Mouse (Mus musculus): Measurements from ENCODE around the gene Chrna7. TPM values are rescaled to one million over a fixed set of nuclear protein-coding genes. Genes with fewer than 3 reads are reported as not detected.

Gene Chrna7
- total and polyA plus RNA-seq, 3 experiments: 0.11 TPM; not detected in 2

- Histone ChIP-seq H3K36me3 (replicated peaks) (no peaks in the 10 kb centered on the region), H3K4me3 (ENCODE audit: low read depth, low read length) (no peak overlapping the region), H3K4me1 (ENCODE audit: insufficient read depth, low read depth, low read length) (no peaks in the 10 kb centered on the region), H3K27me3 (ENCODE audit: insufficient read depth, low read length) (no peaks in the 10 kb centered on the region), H3K9me3 (replicated peaks) (peaks cover 15% of the 10 kb centered on the region)
- DNase-seq (ENCODE audit: low spot score): no peak
- TF ChIP-seq POLR2AphosphoS5 (IDR thresholded peaks at IDR 0.05; ENCODE audit: insufficient replicate concordance, low read depth, low read length) (no peak), TAL1 (conservative IDR thresholded peaks at IDR 0.05; ENCODE audit: low read depth, low read length) (no peak), CTCF (IDR thresholded peaks at IDR 0.05; ENCODE audit: low read depth, low read length) (no peak)
- ATAC-seq (ENCODE audit: extremely low read depth, insufficient number of reproducible peaks, low FRiP score, poor library complexity, severe bottlenecking): no peak
Measured at GRCm38 (mm10) chr7:63207137-63207536, 5.2 kb downstream of the Chrna7 start.

GRCm38 (mm10) chr7:63195560-63195959 lies 16.8 kb downstream of the Chrna7 start:
- ATAC-seq (ENCODE audit: extremely low read depth, insufficient number of reproducible peaks, low FRiP score, poor library complexity, severe bottlenecking) (no peak), DNase-seq (ENCODE audit: low spot score) (no peak)
- Histone ChIP-seq H3K27me3 (ENCODE audit: insufficient read depth, low read length) (no peaks in the 10 kb centered on the region), H3K4me3 (ENCODE audit: low read depth, low read length) (no peak overlapping the region), H3K9me3 (replicated peaks) (peaks cover 25% of the 10 kb centered on the region), H3K36me3 (replicated peaks) (no peaks in the 10 kb centered on the region), H3K4me1 (ENCODE audit: insufficient read depth, low read depth, low read length) (no peaks in the 10 kb centered on the region)
- no peak for TF ChIP-seq GATA2 (IDR thresholded peaks at IDR 0.05; ENCODE audit: borderline replicate concordance, low read depth, low read length)

DNA sequence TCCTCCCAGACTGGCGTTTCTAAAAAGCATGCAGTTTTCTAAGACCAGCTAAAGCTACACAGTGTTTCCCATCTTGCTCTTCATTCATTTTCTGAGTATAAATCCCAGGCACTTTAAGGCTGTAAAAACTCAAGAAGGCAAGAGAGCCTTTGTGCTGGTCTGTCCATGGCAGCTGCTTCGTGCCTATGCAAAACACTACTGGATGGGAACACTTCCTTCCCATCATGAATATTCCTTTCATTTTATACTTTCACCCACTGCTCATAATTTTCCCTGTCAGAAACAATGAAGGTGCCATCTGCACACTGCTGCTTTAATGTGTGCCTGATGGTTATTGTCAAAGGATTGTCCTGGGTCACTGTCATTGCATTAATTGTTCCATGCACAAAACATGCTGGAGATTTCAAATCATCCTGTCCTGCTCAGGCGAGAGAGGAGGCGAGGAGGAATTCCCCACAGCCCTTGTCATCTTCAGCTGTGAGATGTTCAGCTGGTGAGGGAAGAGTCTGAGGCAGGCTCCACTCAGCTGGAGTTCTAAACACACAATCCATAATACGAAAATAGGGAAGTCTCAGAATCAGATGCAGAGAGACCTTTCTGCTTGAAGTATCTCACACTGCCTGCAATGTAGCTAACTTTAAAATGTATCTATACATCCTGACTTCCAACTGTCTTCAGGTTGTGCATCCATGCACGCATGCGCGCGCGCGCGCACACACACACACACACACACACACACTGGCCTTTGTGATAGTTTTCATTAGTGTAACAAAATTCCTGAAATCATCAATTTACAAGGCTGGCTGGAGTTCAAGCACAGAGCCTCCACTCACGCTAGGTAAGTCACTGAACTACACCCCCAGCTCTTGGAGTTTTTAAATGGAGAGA lies 22.5 kb downstream of the Chrna7 start:
- DNase-seq (ENCODE audit: low spot score) (no peak), ATAC-seq (ENCODE audit: extremely low read depth, insufficient number of reproducible peaks, low FRiP score, poor library complexity, severe bottlenecking) (no peak)
- Histone ChIP-seq H3K4me1 (ENCODE audit: insufficient read depth, low read depth, low read length) (no peaks in the 10 kb centered on the region), H3K9me3 (replicated peaks) (peaks cover 31% of the 10 kb centered on the region), H3K36me3 (replicated peaks) (no peaks in the 10 kb centered on the region), H3K4me3 (ENCODE audit: low read depth, low read length) (no peak overlapping the region), H3K27me3 (ENCODE audit: insufficient read depth, low read length) (no peaks in the 10 kb centered on the region)
- TF ChIP-seq GATA2 (IDR thresholded peaks at IDR 0.05; ENCODE audit: borderline replicate concordance, low read depth, low read length) (no peak), POLR2AphosphoS5 (IDR thresholded peaks at IDR 0.05; ENCODE audit: insufficient replicate concordance, low read depth, low read length) (no peak), TAL1 (conservative IDR thresholded peaks at IDR 0.05; ENCODE audit: low read depth, low read length) (no peak), GATA1 (IDR thresholded peaks at IDR 0.05; ENCODE audit: borderline replicate concordance, low read length) (no peak), CTCF (IDR thresholded peaks at IDR 0.05; ENCODE audit: low read depth, low read length) (no peak)

DNA sequence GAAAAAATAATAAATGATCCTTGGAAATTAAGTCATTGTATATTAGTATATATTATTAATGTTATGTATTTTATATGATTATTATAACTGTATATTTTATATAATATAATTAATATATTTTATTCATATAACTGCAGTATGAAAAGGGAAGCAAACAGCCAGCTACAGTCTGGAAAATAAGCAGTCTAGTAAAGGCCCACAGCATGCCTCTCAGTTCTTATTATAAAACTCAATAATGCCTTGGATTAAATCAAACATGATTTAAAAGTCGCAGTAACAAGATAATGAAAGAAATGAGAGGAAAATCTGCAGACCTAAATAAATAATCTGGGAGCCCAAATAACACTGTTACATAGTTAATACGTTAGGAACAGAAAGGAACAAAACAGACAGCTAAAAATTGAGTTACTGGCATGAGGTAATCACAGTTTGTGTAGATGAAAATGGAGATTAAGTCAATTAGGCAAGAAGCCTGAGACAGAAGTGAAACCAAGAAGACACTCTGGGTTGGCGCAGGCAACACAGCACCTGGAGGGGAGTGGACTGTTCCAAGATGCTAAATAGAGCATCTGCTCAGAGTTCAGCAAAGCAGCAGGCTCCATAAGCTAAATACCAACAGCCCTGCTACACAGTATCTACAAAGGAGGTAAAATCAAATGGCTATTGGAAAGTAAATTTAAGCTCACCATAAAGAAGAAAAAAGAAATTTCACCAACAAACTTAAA lies 42.1 kb downstream of the Chrna7 start:
- H3K4me1 ChIP-seq (ENCODE audit: insufficient read depth, low read depth, low read length): no peaks in the 10 kb centered on the region
- H3K36me3 ChIP-seq (replicated peaks): no peaks in the 10 kb centered on the region
- ATAC-seq (ENCODE audit: extremely low read depth, insufficient number of reproducible peaks, low FRiP score, poor library complexity, severe bottlenecking) (no peak), DNase-seq (ENCODE audit: low spot score) (no peak)
- TF ChIP-seq GATA1 (IDR thresholded peaks at IDR 0.05; ENCODE audit: borderline replicate concordance, low read length): no peak
- no peak for TF ChIP-seq POLR2AphosphoS5 (IDR thresholded peaks at IDR 0.05; ENCODE audit: insufficient replicate concordance, low read depth, low read length)
- TF ChIP-seq CTCF (IDR thresholded peaks at IDR 0.05; ENCODE audit: low read depth, low read length): no peak
- TF ChIP-seq GATA2 (IDR thresholded peaks at IDR 0.05; ENCODE audit: borderline replicate concordance, low read depth, low read length): no peak
- no peak for TF ChIP-seq TAL1 (conservative IDR thresholded peaks at IDR 0.05; ENCODE audit: low read depth, low read length)
- H3K27me3 ChIP-seq (ENCODE audit: insufficient read depth, low read length): no peaks in the 10 kb centered on the region
- no peak overlapping the region for H3K4me3 ChIP-seq (ENCODE audit: low read depth, low read length)
- peaks cover 25% of the 10 kb centered on the region for H3K9me3 ChIP-seq (replicated peaks)

DNA sequence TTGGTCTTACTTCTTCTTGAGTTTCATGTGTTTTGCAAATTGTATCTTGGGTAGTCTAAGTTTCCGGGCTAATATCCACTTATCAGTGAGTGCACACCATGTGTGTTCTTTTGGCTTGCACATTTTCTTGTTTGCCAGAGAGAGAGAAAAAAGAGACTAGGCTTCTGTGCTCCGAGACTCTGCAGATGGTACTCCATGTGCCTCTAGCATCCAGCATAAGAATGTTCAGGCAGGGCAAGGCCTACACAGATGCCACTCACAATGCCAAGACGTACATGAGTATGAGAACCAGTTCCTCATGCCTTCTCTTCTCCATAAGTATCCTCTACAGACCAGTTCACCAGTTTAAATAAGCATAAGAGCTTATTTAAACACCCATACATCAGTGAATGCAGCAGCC lies 47.8 kb downstream of the Chrna7 start:
- Histone ChIP-seq H3K36me3 (replicated peaks) (no peaks in the 10 kb centered on the region), H3K27me3 (ENCODE audit: insufficient read depth, low read length) (no peaks in the 10 kb centered on the region), H3K9me3 (replicated peaks) (peaks cover 43% of the 10 kb centered on the region), H3K4me3 (ENCODE audit: low read depth, low read length) (no peak overlapping the region), H3K4me1 (ENCODE audit: insufficient read depth, low read depth, low read length) (no peaks in the 10 kb centered on the region)
- no peak for DNase-seq (ENCODE audit: low spot score)
- no peak for TF ChIP-seq POLR2AphosphoS5 (IDR thresholded peaks at IDR 0.05; ENCODE audit: insufficient replicate concordance, low read depth, low read length)
- no peak for TF ChIP-seq CTCF (IDR thresholded peaks at IDR 0.05; ENCODE audit: low read depth, low read length)
- TF ChIP-seq TAL1 (conservative IDR thresholded peaks at IDR 0.05; ENCODE audit: low read depth, low read length): no peak
- TF ChIP-seq GATA2 (IDR thresholded peaks at IDR 0.05; ENCODE audit: borderline replicate concordance, low read depth, low read length): no peak
- no peak for TF ChIP-seq GATA1 (IDR thresholded peaks at IDR 0.05; ENCODE audit: borderline replicate concordance, low read length)
- ATAC-seq (ENCODE audit: extremely low read depth, insufficient number of reproducible peaks, low FRiP score, poor library complexity, severe bottlenecking): no peak

GRCm38 (mm10) chr7:63162272-63162864 lies 50.0 kb downstream of the Chrna7 start:
- no peak for ATAC-seq (ENCODE audit: extremely low read depth, insufficient number of reproducible peaks, low FRiP score, poor library complexity, severe bottlenecking)
- Histone ChIP-seq H3K9me3 (replicated peaks) (peaks cover 36% of the 10 kb centered on the region), H3K36me3 (replicated peaks) (no peaks in the 10 kb centered on the region), H3K27me3 (ENCODE audit: insufficient read depth, low read length) (no peaks in the 10 kb centered on the region), H3K4me3 (ENCODE audit: low read depth, low read length) (no peak overlapping the region), H3K4me1 (ENCODE audit: insufficient read depth, low read depth, low read length) (no peaks in the 10 kb centered on the region)
- TF ChIP-seq GATA2 (IDR thresholded peaks at IDR 0.05; ENCODE audit: borderline replicate concordance, low read depth, low read length) (no peak), TAL1 (conservative IDR thresholded peaks at IDR 0.05; ENCODE audit: low read depth, low read length) (no peak), CTCF (IDR thresholded peaks at IDR 0.05; ENCODE audit: low read depth, low read length) (no peak), GATA1 (IDR thresholded peaks at IDR 0.05; ENCODE audit: borderline replicate concordance, low read length) (no peak), POLR2AphosphoS5 (IDR thresholded peaks at IDR 0.05; ENCODE audit: insufficient replicate concordance, low read depth, low read length) (no peak)
- DNase-seq (ENCODE audit: low spot score): no peak

Data from G1E (cell line).